Mouse (Mus musculus): Measurements from ENCODE around the gene Sod1.

DNA sequence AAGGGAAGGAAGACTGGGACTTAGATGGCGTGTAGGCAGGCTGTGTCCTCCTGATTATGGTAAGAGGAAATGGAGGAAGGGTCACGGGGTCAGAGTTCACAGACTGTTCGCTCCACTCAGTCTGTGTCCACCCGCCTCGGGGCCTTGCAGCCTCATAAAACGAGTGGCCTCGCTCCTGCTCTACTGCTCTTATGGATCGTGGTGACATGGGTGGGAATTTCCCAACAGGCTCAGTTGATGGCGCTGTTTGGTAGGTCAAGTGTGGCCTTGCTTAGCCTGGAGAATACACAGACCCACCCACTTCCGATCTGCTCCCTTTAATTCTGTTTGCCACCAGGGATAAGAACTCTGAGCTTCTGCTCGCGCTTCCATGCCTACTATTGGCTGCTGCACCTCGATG, 33.1 kb upstream of the Sod1 start:
- peak in 1 of 2 experiments; percentile 64; a peak in 2 of 4 replicates for TF ChIP-seq CTCF (conservative IDR thresholded peaks at IDR 0.05 in 1 of 2, IDR thresholded peaks at IDR 0.05 in 1 of 2; ENCODE audit: low read depth in 2 of 2, low read length in 2 of 2)
- TF ChIP-seq MAZ (IDR thresholded peaks at IDR 0.05; ENCODE audit: low read depth, low read length), result no peak
